Mouse (Mus musculus): ENCODE measurements around the gene Chrm1. TPM values are rescaled to one million over a fixed set of nuclear protein-coding genes. Genes with fewer than 3 reads are reported as not detected.

The Chrm1 gene
- total RNA-seq, 1 experiment, result 0.04 TPM

- in situ Hi-C loops (cut with MboI; ENCODE audit: low sequenced_read_pairs in 2 of 2, unreplicated experiment in 2 of 2), result no loop called here
- DNase-seq (ENCODE audit: low read depth, low spot score), result no peak
- Histone ChIP-seq H3K9ac (ENCODE audit: insufficient read depth, low read depth, low read length, poor library complexity, severe bottlenecking) (no peak overlapping the region), H3K36me3 (ENCODE audit: control insufficient read depth, insufficient read depth, low read length, poor library complexity, severe bottlenecking) (no peaks in the 10 kb centered on the region), H3K27ac (ENCODE audit: insufficient read depth, low read depth, low read length, poor library complexity, severe bottlenecking) (no peak overlapping the region; the same call in 1 of the 2 replicates), H3K4me1 (ENCODE audit: control insufficient read depth in 2 of 2, insufficient read depth in 2 of 2, low read length in 2 of 2, poor library complexity in 1 of 2) (peaks cover 0 to 5% of the 10 kb centered on the region in 2 experiments; a peak in 1 of 4 replicates), H3K9me3 (ENCODE audit: control insufficient read depth, insufficient read depth, low read depth, low read length) (no peaks in the 10 kb centered on the region), H3K4me3 (ENCODE audit: insufficient read depth in 1 of 2, low read depth in 1 of 2, low read length in 2 of 2, poor library complexity in 1 of 2, severe bottlenecking in 1 of 2) (no peak overlapping the region)
- TF ChIP-seq MAFK (IDR thresholded peaks at IDR 0.05; ENCODE audit: insufficient read depth, low read depth, low read length) (no peak), HCFC1 (IDR thresholded peaks at IDR 0.05; ENCODE audit: borderline replicate concordance, insufficient read depth, low read length) (no peak), CHD2 (IDR thresholded peaks at IDR 0.05; ENCODE audit: low read depth, low read length) (no peak), ZC3H11A (IDR thresholded peaks at IDR 0.05; ENCODE audit: borderline replicate concordance, low read depth, low read length) (no peak), ZNF384 (IDR thresholded peaks at IDR 0.05; ENCODE audit: low read depth, low read length) (no peak)
These were observed 377 bp downstream of the Chrm1 start for GRCm38 (mm10) chr19:8663911-8664421.

- Histone ChIP-seq H3K4me1 (ENCODE audit: control insufficient read depth in 2 of 2, insufficient read depth in 2 of 2, low read length in 2 of 2, poor library complexity in 1 of 2) (peaks cover 0 to 5% of the 10 kb centered on the region in 2 experiments; a peak in 1 of 4 replicates), H3K36me3 (ENCODE audit: control insufficient read depth, insufficient read depth, low read length, poor library complexity, severe bottlenecking) (no peaks in the 10 kb centered on the region), H3K27ac (ENCODE audit: insufficient read depth, low read depth, low read length, poor library complexity, severe bottlenecking) (no peak overlapping the region), H3K9ac (ENCODE audit: insufficient read depth, low read depth, low read length, poor library complexity, severe bottlenecking) (no peak overlapping the region), H3K4me3 (ENCODE audit: insufficient read depth in 1 of 2, low read depth in 1 of 2, low read length in 2 of 2, poor library complexity in 1 of 2, severe bottlenecking in 1 of 2) (no peak overlapping the region), H3K9me3 (ENCODE audit: control insufficient read depth, insufficient read depth, low read depth, low read length) (no peaks in the 10 kb centered on the region)
- in situ Hi-C loops (cut with MboI; ENCODE audit: low sequenced_read_pairs in 2 of 2, unreplicated experiment in 2 of 2), result no loop called here
- TF ChIP-seq MAFK (IDR thresholded peaks at IDR 0.05; ENCODE audit: insufficient read depth, low read depth, low read length) (no peak), HCFC1 (IDR thresholded peaks at IDR 0.05; ENCODE audit: borderline replicate concordance, insufficient read depth, low read length) (no peak), ZNF384 (IDR thresholded peaks at IDR 0.05; ENCODE audit: low read depth, low read length) (no peak), CHD2 (IDR thresholded peaks at IDR 0.05; ENCODE audit: low read depth, low read length) (no peak), ZC3H11A (IDR thresholded peaks at IDR 0.05; ENCODE audit: borderline replicate concordance, low read depth, low read length) (no peak)
- no peak for DNase-seq (ENCODE audit: low read depth, low spot score)
These were observed 1.3 kb downstream of the Chrm1 start for GRCm38 (mm10) chr19:8664859-8665258.

- no peak overlapping the region for H3K9ac ChIP-seq (ENCODE audit: insufficient read depth, low read depth, low read length, poor library complexity, severe bottlenecking)
- in situ Hi-C loops (cut with MboI; ENCODE audit: low sequenced_read_pairs in 2 of 2, unreplicated experiment in 2 of 2), result no loop called here
- H3K36me3 ChIP-seq (ENCODE audit: control insufficient read depth, insufficient read depth, low read length, poor library complexity, severe bottlenecking), result no peaks in the 10 kb centered on the region
- H3K27ac ChIP-seq (ENCODE audit: insufficient read depth, low read depth, low read length, poor library complexity, severe bottlenecking), result no peak overlapping the region
- no peak overlapping the region for H3K4me3 ChIP-seq (ENCODE audit: insufficient read depth in 1 of 2, low read depth in 1 of 2, low read length in 2 of 2, poor library complexity in 1 of 2, severe bottlenecking in 1 of 2)
- no peak for DNase-seq (ENCODE audit: low read depth, low spot score)
- H3K9me3 ChIP-seq (ENCODE audit: control insufficient read depth, insufficient read depth, low read depth, low read length), result no peaks in the 10 kb centered on the region
- H3K4me1 ChIP-seq (ENCODE audit: control insufficient read depth in 2 of 2, insufficient read depth in 2 of 2, low read length in 2 of 2, poor library complexity in 1 of 2), result peaks cover 0 to 5% of the 10 kb centered on the region in 2 experiments; a peak in 1 of 4 replicates
- TF ChIP-seq ZC3H11A (IDR thresholded peaks at IDR 0.05; ENCODE audit: borderline replicate concordance, low read depth, low read length) (no peak), CHD2 (IDR thresholded peaks at IDR 0.05; ENCODE audit: low read depth, low read length) (no peak), HCFC1 (IDR thresholded peaks at IDR 0.05; ENCODE audit: borderline replicate concordance, insufficient read depth, low read length) (no peak), MAFK (IDR thresholded peaks at IDR 0.05; ENCODE audit: insufficient read depth, low read depth, low read length) (no peak), ZNF384 (IDR thresholded peaks at IDR 0.05; ENCODE audit: low read depth, low read length) (no peak)
These were observed 2.2 kb downstream of the Chrm1 start for GRCm38 (mm10) chr19:8665746-8666145.

GRCm38 (mm10) chr19:8672859-8673258, 9.3 kb downstream of the Chrm1 start:
- in situ Hi-C loops (cut with MboI; ENCODE audit: low sequenced_read_pairs in 2 of 2, unreplicated experiment in 2 of 2), result no loop called here
- no peak for DNase-seq (ENCODE audit: low read depth, low spot score)
- TF ChIP-seq CHD2 (IDR thresholded peaks at IDR 0.05; ENCODE audit: low read depth, low read length), result no peak
- TF ChIP-seq ZNF384 (IDR thresholded peaks at IDR 0.05; ENCODE audit: low read depth, low read length), result no peak

More at GRCm38 (mm10) chr19:8672859-8673258, 9.3 kb downstream of the Chrm1 start:
- Histone ChIP-seq H3K27ac (ENCODE audit: insufficient read depth, low read depth, low read length, poor library complexity, severe bottlenecking) (no peak overlapping the region), H3K4me3 (ENCODE audit: insufficient read depth in 1 of 2, low read depth in 1 of 2, low read length in 2 of 2, poor library complexity in 1 of 2, severe bottlenecking in 1 of 2) (no peak overlapping the region), H3K4me1 (ENCODE audit: control insufficient read depth in 2 of 2, insufficient read depth in 2 of 2, low read length in 2 of 2, poor library complexity in 1 of 2) (peaks cover 0 to under 1% of the 10 kb centered on the region in 2 experiments; a peak in 1 of 4 replicates), H3K9me3 (ENCODE audit: control insufficient read depth, insufficient read depth, low read depth, low read length) (no peaks in the 10 kb centered on the region), H3K9ac (ENCODE audit: insufficient read depth, low read depth, low read length, poor library complexity, severe bottlenecking) (no peak overlapping the region), H3K36me3 (ENCODE audit: control insufficient read depth, insufficient read depth, low read length, poor library complexity, severe bottlenecking) (no peaks in the 10 kb centered on the region)
